Mouse (Mus musculus): ENCODE measurements around the gene Vmn1r1.

DNA sequence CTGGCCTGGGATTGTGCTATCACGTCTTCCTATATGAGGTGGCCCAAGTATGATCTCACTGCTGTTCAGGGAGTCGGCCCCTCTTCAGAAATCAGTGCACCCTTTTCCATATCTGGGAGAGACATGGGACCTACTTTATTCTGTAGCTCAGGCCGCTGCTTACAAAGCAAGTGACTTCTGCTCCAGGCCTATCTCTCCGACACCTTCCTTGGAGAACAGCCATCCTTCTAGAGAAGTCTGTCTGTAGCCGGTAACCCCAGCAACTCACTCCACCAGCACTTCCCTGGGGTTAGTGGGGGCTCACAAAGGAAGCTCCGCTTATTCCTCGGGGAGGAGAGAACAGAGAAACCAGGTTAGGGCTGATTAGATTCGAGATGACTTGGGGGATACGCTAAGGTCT lies 57.0 kb downstream of the Vmn1r1 start:
- TF ChIP-seq EP300 (IDR thresholded peaks at IDR 0.05; ENCODE audit: low read depth) (no peak), CTCF (IDR thresholded peaks at IDR 0.05; ENCODE audit: low read depth) (no peak)

Data from liver, postnatal 0 days (tissue).